Mouse (Mus musculus) splenic B cell, adult 2 months (primary cell): ENCODE measurements at regions not wholly inside any gene's neighbourhood (a gene's known extent, or its start where the extent isn't known, plus 50 kb on each side); places are given as distances from the start of the nearest gene placed in this dataset.

Source experiments
- DNase-seq: peaks from one replicate; pipeline ENCODE4 v3.0.0-alpha.2; 2011; ENCODE audit warnings: low read depth, low spot score
- H3K27me3 ChIP-seq: 2 replicates; pipeline ENCODE4 v1.6.1; 2012; ENCODE audit warnings: mild to moderate bottlenecking, low read length, moderate library complexity, mixed read lengths; ENCODE audit not compliant: control insufficient read depth, poor library complexity, insufficient read depth, severe bottlenecking
- H3K36me3 ChIP-seq: 2 replicates; pipeline ENCODE4 v1.6.1; 2012; ENCODE audit warnings: mild to moderate bottlenecking, low read length, moderate library complexity, mixed read lengths; ENCODE audit not compliant: control insufficient read depth, poor library complexity, insufficient read depth, severe bottlenecking

GRCm38 (mm10) chr6:51065156-51065555 lies 367.3 kb upstream of the Nfe2l3 start:
- no peaks in the 10 kb centered on the region for H3K36me3 ChIP-seq
- H3K27me3 ChIP-seq: no peaks in the 10 kb centered on the region
- no peak for DNase-seq

- Histone ChIP-seq H3K27me3 (no peaks in the 10 kb centered on the region), H3K36me3 (no peaks in the 10 kb centered on the region)
- DNase-seq: no peak
Measured at GRCm38 (mm10) chr6:51067332-51067731, 365.1 kb upstream of the Nfe2l3 start.

- Histone ChIP-seq H3K27me3 (no peaks in the 10 kb centered on the region), H3K36me3 (no peaks in the 10 kb centered on the region)
- DNase-seq: no peak
Measured at GRCm38 (mm10) chr6:51069945-51070344, 362.5 kb upstream of the Nfe2l3 start.

GRCm38 (mm10) chr6:51071243-51071642 lies 361.2 kb upstream of the Nfe2l3 start:
- no peaks in the 10 kb centered on the region for H3K36me3 ChIP-seq
- DNase-seq: no peak
- no peaks in the 10 kb centered on the region for H3K27me3 ChIP-seq

- DNase-seq: no peak
- H3K27me3 ChIP-seq: no peaks in the 10 kb centered on the region
- no peaks in the 10 kb centered on the region for H3K36me3 ChIP-seq
Measured at GRCm38 (mm10) chr6:51075026-51075425, 357.4 kb upstream of the Nfe2l3 start.

- Histone ChIP-seq H3K27me3 (no peaks in the 10 kb centered on the region), H3K36me3 (no peaks in the 10 kb centered on the region)
- no peak for DNase-seq
Measured at GRCm38 (mm10) chr6:51076861-51077768, 355.4 kb upstream of the Nfe2l3 start.

GRCm38 (mm10) chr6:51077769-51078096 lies 354.7 kb upstream of the Nfe2l3 start:
- Histone ChIP-seq H3K27me3 (no peaks in the 10 kb centered on the region), H3K36me3 (no peaks in the 10 kb centered on the region)
- no peak for DNase-seq

- Histone ChIP-seq H3K27me3 (no peaks in the 10 kb centered on the region), H3K36me3 (no peaks in the 10 kb centered on the region)
- no peak for DNase-seq
Measured at GRCm38 (mm10) chr6:51078353-51078966, 354.0 kb upstream of the Nfe2l3 start.

GRCm38 (mm10) chr6:51078967-51079355 lies 353.5 kb upstream of the Nfe2l3 start:
- Histone ChIP-seq H3K27me3 (no peaks in the 10 kb centered on the region), H3K36me3 (no peaks in the 10 kb centered on the region)
- DNase-seq: no peak

GRCm38 (mm10) chr6:51081056-51081455 lies 351.4 kb upstream of the Nfe2l3 start:
- Histone ChIP-seq H3K36me3 (no peaks in the 10 kb centered on the region), H3K27me3 (no peaks in the 10 kb centered on the region)
- DNase-seq: no peak

- Histone ChIP-seq H3K36me3 (no peaks in the 10 kb centered on the region), H3K27me3 (no peaks in the 10 kb centered on the region)
- DNase-seq: no peak
Measured at GRCm38 (mm10) chr6:51084656-51085055, 347.8 kb upstream of the Nfe2l3 start.

GRCm38 (mm10) chr6:51085547-51085946 lies 346.9 kb upstream of the Nfe2l3 start:
- DNase-seq: no peak
- Histone ChIP-seq H3K36me3 (no peaks in the 10 kb centered on the region), H3K27me3 (no peaks in the 10 kb centered on the region)

GRCm38 (mm10) chr6:51086347-51086746 lies 346.1 kb upstream of the Nfe2l3 start:
- Histone ChIP-seq H3K27me3 (no peaks in the 10 kb centered on the region), H3K36me3 (no peaks in the 10 kb centered on the region)
- no peak for DNase-seq

- Histone ChIP-seq H3K27me3 (no peaks in the 10 kb centered on the region), H3K36me3 (no peaks in the 10 kb centered on the region)
- no peak for DNase-seq
Measured at GRCm38 (mm10) chr6:51087806-51088205, 344.7 kb upstream of the Nfe2l3 start.

- Histone ChIP-seq H3K36me3 (no peaks in the 10 kb centered on the region), H3K27me3 (no peaks in the 10 kb centered on the region)
- no peak for DNase-seq
Measured at GRCm38 (mm10) chr6:51088641-51089372, 343.7 kb upstream of the Nfe2l3 start.
